Mouse (Mus musculus) liver, postnatal 0 days (tissue): ENCODE results near the gene Tcf7. TPM values are rescaled to one million over a fixed set of nuclear protein-coding genes. Genes with fewer than 3 reads are reported as not detected.

ENCODE experiments used
- ATAC-seq: fragments of 200-750 bp; cut with Nextera tagmentation; 2 replicates; pipeline ENCODE4 v1.8.0; 2017; ENCODE audit warnings: mild to moderate bottlenecking, moderate library complexity
- DNase-seq: peaks from one replicate; pipeline ENCODE4 v3.0.0-alpha.2; 2016
- H3K27ac ChIP-seq: fragments of 300-500 bp; sonication (generic); 2 replicates; pipeline ENCODE4 v1.5.1; 2014; ENCODE audit warnings: antibody characterized with exemption, moderate library complexity, mild to moderate bottlenecking, low read depth
- H3K27me3 ChIP-seq: fragments of 300-500 bp; sonication (generic); 2 replicates; pipeline ENCODE4 v1.6.1; 2014; ENCODE audit warnings: low read length, control low read depth, mixed read lengths; ENCODE audit not compliant: insufficient read depth
- H3K36me3 ChIP-seq: fragments of 300-500 bp; sonication (generic); replicated peaks from 2 replicates; pipeline ENCODE4 v1.6.1; 2014; ENCODE audit warnings: mild to moderate bottlenecking, control low read depth, low read length, moderate library complexity, mixed read lengths; ENCODE audit not compliant: insufficient read depth
- H3K4me1 ChIP-seq: fragments of 300-500 bp; sonication (generic); 2 replicates; pipeline ENCODE4 v1.6.1; 2014; ENCODE audit warnings: antibody characterized with exemption, mild to moderate bottlenecking, control low read depth; ENCODE audit not compliant: insufficient read depth
- H3K4me2 ChIP-seq: fragments of 300-500 bp; sonication (generic); 2 replicates; pipeline ENCODE4 v1.6.1; 2014; ENCODE audit warnings: low read depth, mild to moderate bottlenecking, low read length, moderate library complexity, mixed read lengths
- H3K4me3 ChIP-seq: fragments of 300-500 bp; sonication (generic); 2 replicates; pipeline ENCODE4 v1.5.1; 2014; ENCODE audit warnings: low read depth, low read length
- H3K9ac ChIP-seq: fragments of 300-500 bp; sonication (generic); replicated peaks from 2 replicates; pipeline ENCODE4 v1.6.1; 2014; ENCODE audit warnings: mild to moderate bottlenecking, moderate library complexity
- H3K9me3 ChIP-seq: fragments of 300-500 bp; sonication (generic); 2 replicates; pipeline ENCODE4 v1.6.1; 2016; ENCODE audit warnings: mild to moderate bottlenecking, control low read depth, low read length, mixed read lengths
- CTCF ChIP-seq: sonication (generic); IDR thresholded peaks from 2 replicates; pipeline ENCODE4 v1.5.1; 2016; ENCODE audit warnings: antibody characterized with exemption, low read depth
- EP300 ChIP-seq: IDR thresholded peaks from 2 replicates; pipeline ENCODE4 v1.6.1; 2016; ENCODE audit warnings: antibody characterized with exemption, low read depth, mild to moderate bottlenecking
- WGBS: fragments of 180-500 bp; shearing (Covaris S2); extraction: QIAGEN DNeasy Blood & Tissue Kit; methylation state at CpG from one replicate; pipeline ENCODE4 v1.1.7; 2014; ENCODE audit not compliant: insufficient replicate concordance; 5-methylcytosine and 5-hydroxymethylcytosine counted together
- polyA plus RNA-seq: library from polyadenylated mRNA; unstranded; fragments of >200 nt; fragmentation: Nextera tagmentation; extraction: Ambion mirVana; gene quantifications from 2 replicates; pipeline ENCODE4 v1.2.1, GENCODE M21; 2015

Gene Tcf7
- polyA plus RNA-seq, 1 experiment from 2014 or later, result 1.4 TPM

GRCm38 (mm10) chr11:52275774-52276555, 6.8 kb downstream of the Tcf7 start:
- H3K9ac ChIP-seq, result no peak overlapping the region
- no peak overlapping the region for H3K27ac ChIP-seq
- peaks cover 7% of the 10 kb centered on the region; the same call in 1 of the 2 replicates for H3K4me1 ChIP-seq
- H3K4me2 ChIP-seq, result no peak overlapping the region
- no peaks in the 10 kb centered on the region for H3K9me3 ChIP-seq
- no peaks in the 10 kb centered on the region for H3K36me3 ChIP-seq
- TF ChIP-seq CTCF (no peak), EP300 (no peak)
- DNase-seq (no peak), ATAC-seq (no peak)
- 67% methylated on average over 9 of the region's 9 CpGs for WGBS
- H3K27me3 ChIP-seq, result no peaks in the 10 kb centered on the region
- H3K4me3 ChIP-seq, result no peak overlapping the region

DNA sequence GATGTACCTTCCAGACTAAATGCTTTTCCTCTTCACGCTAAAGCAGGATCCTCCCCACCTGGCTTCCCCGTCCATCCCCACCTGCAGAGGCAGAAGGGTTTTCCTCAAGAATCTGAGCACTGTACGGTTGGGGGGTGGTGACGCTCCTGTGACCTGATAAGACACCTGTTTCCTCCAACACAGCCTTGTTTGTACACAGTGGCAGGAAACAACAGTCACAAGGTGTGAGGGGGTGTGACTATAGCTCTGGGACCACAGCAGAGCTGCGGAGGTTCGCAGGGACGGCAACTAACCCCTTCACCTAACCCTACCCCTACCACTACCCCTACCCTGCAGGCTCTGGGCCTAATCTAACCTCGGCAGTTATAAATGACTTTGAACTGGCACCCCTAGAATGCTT, 7.4 kb downstream of the Tcf7 start:
- no peak for TF ChIP-seq CTCF
- no peak for TF ChIP-seq EP300

DNA sequence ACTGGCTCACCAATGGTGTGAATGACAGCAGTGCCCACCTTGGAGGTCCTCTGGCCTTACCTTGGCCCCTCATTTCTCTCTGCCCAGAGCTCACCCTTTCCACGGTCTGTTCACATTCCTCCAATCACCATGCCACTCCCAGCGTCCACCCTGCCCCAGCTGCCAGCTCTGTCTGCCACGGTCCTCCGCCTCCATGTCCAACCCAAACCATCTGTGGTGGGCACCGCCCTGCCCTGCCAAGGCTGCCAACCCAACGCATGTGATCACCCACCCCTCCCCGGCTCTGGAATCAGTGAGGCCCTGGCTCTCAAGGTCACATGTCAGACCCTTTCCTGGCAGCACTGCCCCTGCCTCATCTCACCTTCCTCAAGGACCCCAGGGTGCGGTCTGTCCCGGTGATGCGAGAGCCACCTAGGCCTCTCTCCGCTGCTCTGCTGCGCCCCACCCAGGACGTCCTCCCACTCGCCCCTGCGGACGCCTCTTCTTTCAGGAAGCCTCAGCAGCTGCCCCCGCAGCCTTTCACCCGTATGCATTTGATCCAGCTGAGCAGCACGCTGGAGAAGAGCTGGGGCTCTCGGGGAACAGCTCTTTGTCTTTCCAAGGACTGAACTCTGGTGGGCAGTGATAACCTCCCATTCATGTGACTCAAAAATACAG, 8.2 kb downstream of the Tcf7 start:
- Histone ChIP-seq H3K36me3 (no peaks in the 10 kb centered on the region), H3K9me3 (no peaks in the 10 kb centered on the region), H3K4me1 (peaks cover 7% of the 10 kb centered on the region; the same call in 1 of the 2 replicates), H3K27me3 (no peaks in the 10 kb centered on the region), H3K4me2 (no peak overlapping the region), H3K27ac (no peak overlapping the region), H3K9ac (no peak overlapping the region), H3K4me3 (no peak overlapping the region)
- TF ChIP-seq CTCF (no peak), EP300 (no peak)
- WGBS, result 79% methylated on average over 20 of the region's 20 CpGs
- no peak for ATAC-seq
- DNase-seq, result no peak

More for the DNA sequence above, 7.4 kb downstream of the Tcf7 start:
- Histone ChIP-seq H3K9me3 (no peaks in the 10 kb centered on the region), H3K27ac (no peak overlapping the region), H3K9ac (no peak overlapping the region), H3K4me2 (no peak overlapping the region), H3K4me3 (no peak overlapping the region), H3K36me3 (no peaks in the 10 kb centered on the region), H3K4me1 (peaks cover 7% of the 10 kb centered on the region; the same call in 1 of the 2 replicates), H3K27me3 (no peaks in the 10 kb centered on the region)
- no peak for ATAC-seq
- 64% methylated on average over 8 of the region's 8 CpGs for WGBS
- DNase-seq, result no peak

GRCm38 (mm10) chr11:52273942-52274330, 8.9 kb downstream of the Tcf7 start:
- TF ChIP-seq EP300, result no peak
- no peak for TF ChIP-seq CTCF
- no peak overlapping the region for H3K9ac ChIP-seq
- no peak overlapping the region for H3K4me2 ChIP-seq
- ATAC-seq, result no peak
- no peak overlapping the region for H3K4me3 ChIP-seq
- no peak overlapping the region for H3K27ac ChIP-seq
- DNase-seq, result no peak
- no peaks in the 10 kb centered on the region for H3K27me3 ChIP-seq
- WGBS, result 58% methylated on average over 4 of the region's 4 CpGs
- peaks cover 7% of the 10 kb centered on the region; the same call in 1 of the 2 replicates for H3K4me1 ChIP-seq
- no peaks in the 10 kb centered on the region for H3K36me3 ChIP-seq
- H3K9me3 ChIP-seq, result no peaks in the 10 kb centered on the region

DNA sequence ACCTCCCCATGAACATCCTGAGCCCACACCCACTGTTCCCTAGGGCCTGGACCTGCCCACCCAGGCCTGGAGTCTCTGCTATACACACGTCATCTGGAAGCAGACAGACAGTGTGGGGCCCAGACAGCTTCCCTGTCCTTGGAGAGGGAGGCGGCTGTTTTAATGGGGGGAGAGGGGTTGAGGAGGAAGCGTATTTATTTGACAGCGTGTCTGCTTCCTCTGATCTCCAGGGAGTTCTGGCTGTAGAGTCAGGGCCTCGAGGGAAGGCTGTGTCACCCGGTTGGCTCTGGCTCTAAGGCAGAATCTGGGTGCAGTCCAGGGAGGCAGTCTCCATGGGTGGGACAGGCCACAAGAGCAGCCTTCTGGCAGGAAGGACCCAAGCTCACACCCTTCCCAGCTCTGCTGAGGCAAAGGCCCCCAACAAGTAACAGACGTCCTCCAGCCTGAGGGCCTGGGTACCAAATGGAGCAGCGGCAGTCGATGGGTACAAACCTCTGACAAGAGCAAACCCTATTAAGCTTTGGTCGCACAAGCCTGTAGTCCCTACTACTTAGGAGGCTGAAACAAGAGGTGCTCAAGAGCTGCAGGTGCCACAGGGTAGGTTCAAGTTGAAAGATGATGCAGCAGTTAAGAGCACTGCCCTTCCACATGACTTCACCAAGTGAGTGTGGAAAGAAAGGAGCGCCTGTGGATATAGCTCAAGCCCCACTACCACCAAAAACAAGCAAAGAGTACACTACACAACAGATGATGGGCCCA, 9.5 kb downstream of the Tcf7 start:
- DNase-seq (no peak), ATAC-seq (no peak)
- Histone ChIP-seq H3K27ac (no peak overlapping the region), H3K9me3 (no peaks in the 10 kb centered on the region), H3K9ac (no peak overlapping the region), H3K4me1 (peaks cover 12% of the 10 kb centered on the region), H3K4me2 (no peak overlapping the region), H3K36me3 (no peaks in the 10 kb centered on the region), H3K4me3 (no peak overlapping the region), H3K27me3 (no peaks in the 10 kb centered on the region)
- 58% methylated on average over 11 of the region's 11 CpGs for WGBS
- TF ChIP-seq CTCF (no peak), EP300 (no peak)

- ATAC-seq, result no peak
- WGBS, result 69% methylated on average over 6 of the region's 6 CpGs
- Histone ChIP-seq H3K27ac (no peak overlapping the region), H3K4me1 (peaks cover 16% of the 10 kb centered on the region), H3K27me3 (no peaks in the 10 kb centered on the region), H3K9ac (no peak overlapping the region), H3K9me3 (no peaks in the 10 kb centered on the region), H3K4me3 (no peak overlapping the region), H3K36me3 (no peaks in the 10 kb centered on the region), H3K4me2 (no peak overlapping the region)
- DNase-seq, result no peak
- no peak for TF ChIP-seq EP300
- TF ChIP-seq CTCF, result no peak
These were observed 10.2 kb downstream of the Tcf7 start for GRCm38 (mm10) chr11:52272619-52273018.
